Mouse (Mus musculus): ENCODE measurements around the gene Tbcc. TPM values are rescaled to one million over a fixed set of nuclear protein-coding genes. Genes with fewer than 3 reads are reported as not detected.

The Tbcc gene
- total and polyA plus RNA-seq, 3 experiments = 19.3 to 31.8 TPM; not detected in 1

GRCm38 (mm10) chr17:46856471-46857360 lies 33.8 kb upstream of the Tbcc start (continued):
- TF ChIP-seq ZMIZ1 (IDR thresholded peaks at IDR 0.05; ENCODE audit: low read depth, low read length) = no peak; the same call in 1 of the 2 replicates
- TF ChIP-seq USF2 (IDR thresholded peaks at IDR 0.05; ENCODE audit: borderline replicate concordance in 1 of 2, insufficient read depth in 1 of 2, low read depth in 1 of 2, low read length in 2 of 2) = no peak
- no peak; the same call in 1 of the 2 replicates for TF ChIP-seq KAT2A (conservative IDR thresholded peaks at IDR 0.05; ENCODE audit: low read depth, low read length)
- peak; percentile 46; the same call in 1 of the 2 replicates for TF ChIP-seq TCF12 (IDR thresholded peaks at IDR 0.05; ENCODE audit: low read depth, low read length)
- no peak for TF ChIP-seq POLR2AphosphoS5 (IDR thresholded peaks at IDR 0.05; ENCODE audit: borderline replicate concordance, low read depth, low read length)
- no peak for TF ChIP-seq ZKSCAN1 (IDR thresholded peaks at IDR 0.05; ENCODE audit: low read depth, low read length)
- no peak for TF ChIP-seq SIN3A (IDR thresholded peaks at IDR 0.05; ENCODE audit: low read length)
- TF ChIP-seq CHD2 (IDR thresholded peaks at IDR 0.05; ENCODE audit: low read length) = no peak
- peak; percentile 68 for TF ChIP-seq CHD1 (IDR thresholded peaks at IDR 0.05; ENCODE audit: low read depth, low read length)
- TF ChIP-seq GABPA (IDR thresholded peaks at IDR 0.05; ENCODE audit: low read depth, low read length) = no peak
- TF ChIP-seq MYB (IDR thresholded peaks at IDR 0.05; ENCODE audit: low read depth, low read length) = no peak
- no peak for TF ChIP-seq BHLHE40 (IDR thresholded peaks at IDR 0.05; ENCODE audit: borderline replicate concordance, low read depth, low read length)
- TF ChIP-seq POLR2AphosphoS2 (IDR thresholded peaks at IDR 0.05; ENCODE audit: low read length) = 0 out of 2 replicates have a peak, but pooled peaks have one; percentile 29
- TF ChIP-seq JUND (IDR thresholded peaks at IDR 0.05; ENCODE audit: low read depth, low read length) = no peak
- TF ChIP-seq MEF2A (IDR thresholded peaks at IDR 0.05; ENCODE audit: extremely low read depth, insufficient replicate concordance, low read depth, low read length, poor library complexity, severe bottlenecking) = no peak
- TF ChIP-seq MAZ (IDR thresholded peaks at IDR 0.05; ENCODE audit: low read depth, low read length) = no peak
- TF ChIP-seq RAD21 (IDR thresholded peaks at IDR 0.05; ENCODE audit: low read depth, low read length) = no peak
- no peak for TF ChIP-seq CTCF (IDR thresholded peaks at IDR 0.05 in 2 of 3, conservative IDR thresholded peaks at IDR 0.05 in 1 of 3; ENCODE audit: control insufficient read depth in 1 of 3, insufficient read depth in 1 of 3, low read depth in 2 of 3, low read length in 3 of 3, poor library complexity in 1 of 3, severe bottlenecking in 1 of 3)
- TF ChIP-seq NRF1 (IDR thresholded peaks at IDR 0.05; ENCODE audit: insufficient read depth, low read depth, low read length, poor library complexity, severe bottlenecking) = no peak
- TF ChIP-seq ZNF384 (IDR thresholded peaks at IDR 0.05; ENCODE audit: low read depth, low read length) = 0 out of 2 replicates have a peak, but pooled peaks have one; percentile 5
- TF ChIP-seq UBTF (IDR thresholded peaks at IDR 0.05; ENCODE audit: borderline replicate concordance, insufficient read depth, low read depth, low read length) = peak; percentile 82; the same call in 1 of the 2 replicates

Data from MEL (cell line).